8 mouse cellular contexts compared by ENCODE assay signal in the genomic region with DNA sequence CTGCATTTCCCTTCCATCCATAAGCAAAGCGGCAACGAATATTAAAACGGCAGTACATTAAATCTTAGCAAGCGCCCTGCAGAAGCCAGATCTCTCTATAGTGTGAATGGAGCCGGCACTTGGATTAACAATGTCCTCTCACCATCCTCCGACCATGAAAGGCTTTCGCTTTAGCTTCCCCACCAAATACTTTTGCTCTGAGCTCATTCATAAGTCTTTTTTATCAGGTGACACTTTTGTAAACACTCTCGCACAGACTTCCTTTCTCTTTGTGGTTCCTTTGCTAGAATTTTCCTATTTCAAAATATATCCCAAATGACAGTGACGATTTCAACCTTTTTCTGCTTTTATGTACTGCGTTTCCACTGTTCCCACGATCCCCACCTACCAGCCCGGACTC. TPM values are rescaled to one million over a fixed set of nuclear protein-coding genes. Genes with fewer than 3 reads are reported as not detected.
DNase-seq lines count a peak whose midpoint lies in the region; ATAC-seq and TF ChIP-seq lines count a peak whose summit lies in the region.

No protein-coding gene starts in this region.

- H3K36me3 ChIP-seq in embryonic facial prominence, embryonic 10.5 days (replicated peaks): no peaks in the 10 kb centered on the region
- H3K36me3 ChIP-seq in intestine, embryonic 16.5 days (ENCODE audit: control insufficient read depth, insufficient read depth, low read length): no peaks in the 10 kb centered on the region

- H3K4me3 ChIP-seq in left cerebral cortex, adult 2 months: peak overlapping the region; percentile 1; the same call in 1 of the 2 replicates
- H3K4me3 ChIP-seq in embryonic facial prominence, embryonic 10.5 days: peak overlapping the region; percentile 58
- peak overlapping the region; percentile 58 for H3K4me3 ChIP-seq in intestine, embryonic 16.5 days (ENCODE audit: low read length)

- no peak overlapping the region for H3K27ac ChIP-seq in left cerebral cortex, adult 2 months
- H3K27ac ChIP-seq in embryonic facial prominence, embryonic 10.5 days (replicated peaks): no peak overlapping the region
- no peak overlapping the region for H3K27ac ChIP-seq in intestine, embryonic 16.5 days (ENCODE audit: low read length)

- peak overlapping the region; percentile 19; the same call in 1 of the 2 replicates for H3K9ac ChIP-seq in intestine, embryonic 16.5 days (ENCODE audit: low read depth, low read length)

- peaks cover 80% of the 10 kb centered on the region for H3K27me3 ChIP-seq in embryonic facial prominence, embryonic 10.5 days (replicated peaks; ENCODE audit: low read depth, poor library complexity, severe bottlenecking)
- no peaks in the 10 kb centered on the region; the same call in 1 of the 2 replicates for H3K27me3 ChIP-seq in intestine, embryonic 16.5 days (replicated peaks; ENCODE audit: control insufficient read depth, insufficient read depth, low read length)

- 24% methylated on average over 12 of the region's 12 CpGs for WGBS in embryonic facial prominence, embryonic 10.5 days
- 11% methylated on average over 12 of the region's 12 CpGs for WGBS in intestine, embryonic 16.5 days

- peak overlapping the region; percentile 77 for H3K4me2 ChIP-seq in intestine, embryonic 16.5 days (ENCODE audit: low read depth, low read length)

- no peaks in the 10 kb centered on the region for H3K9me3 ChIP-seq in embryonic facial prominence, embryonic 10.5 days
- H3K9me3 ChIP-seq in intestine, embryonic 16.5 days (ENCODE audit: control insufficient read depth, low read length): no peaks in the 10 kb centered on the region

- TF ChIP-seq CTCF in left cerebral cortex, adult 2 months (IDR thresholded peaks at IDR 0.05): no peak

- H3K4me1 ChIP-seq in embryonic facial prominence, embryonic 10.5 days: peaks cover 12% of the 10 kb centered on the region
- H3K4me1 ChIP-seq in intestine, embryonic 16.5 days (ENCODE audit: control insufficient read depth, insufficient read depth, low read length): no peaks in the 10 kb centered on the region

- intact Hi-C loops in left cerebral cortex, adult 2 months (cut with DNase I): no loop called here
- intact Hi-C loops in left cerebral cortex, postnatal 4 days (cut with DNase I): no loop called here

- no peak for ATAC-seq in intestine, embryonic 16.5 days

- DNase-seq in left cerebral cortex, adult 2 months (ENCODE audit: extremely low spot score in 1 of 2, low spot score in 2 of 2): no peak
- DNase-seq in left cerebral cortex, postnatal 4 days: no peak
- no peak for DNase-seq in embryonic facial prominence, embryonic 10.5 days (ENCODE audit: low spot score)
- DNase-seq in neural tube, embryonic 10.5 days (ENCODE audit: extremely low spot score, low spot score): peak; percentile 14
- DNase-seq in cerebellum, adult 18-20 months: no peak
- no peak for DNase-seq in urinary bladder, adult 2 months (ENCODE audit: low spot score)
- DNase-seq in right cerebral cortex, postnatal 36 days (ENCODE audit: low spot score in 2 of 2): no peak

RNA-seq across cellular contexts. Expression of a gene that starts 23.1 kb away (rescaled TPM):
- total RNA-seq in left cerebral cortex, adult 2 months (2021): not detected
- total RNA-seq in left cerebral cortex, postnatal 4 days (2021): not detected
- polyA plus RNA-seq in embryonic facial prominence, embryonic 10.5 days (2016; fragmentation: Nextera tagmentation; extraction: Ambion mirVana): not detected in 2 replicates
- polyA plus RNA-seq in intestine, embryonic 16.5 days (2015; fragmentation: Nextera tagmentation; extraction: Ambion mirVana): not detected in 2 replicates
- polyA plus RNA-seq in urinary bladder, adult 2 months (2012; rRNA removed): not detected in 2 replicates

RNA-seq across cellular contexts. Expression of a gene that starts 45.3 kb away (rescaled TPM):
- not detected for total RNA-seq in left cerebral cortex, adult 2 months (2021)
- not detected for total RNA-seq in left cerebral cortex, postnatal 4 days (2021)
- polyA plus RNA-seq in embryonic facial prominence, embryonic 10.5 days (2016; fragmentation: Nextera tagmentation; extraction: Ambion mirVana): not detected in 2 replicates
- not detected in 2 replicates for polyA plus RNA-seq in intestine, embryonic 16.5 days (2015; fragmentation: Nextera tagmentation; extraction: Ambion mirVana)
- polyA plus RNA-seq in urinary bladder, adult 2 months (2012; rRNA removed): not detected in 2 replicates

Comparison
In these comparisons a context has a peak if more than half of its experiments do, and no peak if none do; other contexts are left out.
1. H3K4me3 ChIP-seq: peak in every context shown above with its lines; median percentile 58 in embryonic facial prominence, embryonic 10.5 days; 58 in intestine, embryonic 16.5 days; 1 in left cerebral cortex, adult 2 months.